Mouse (Mus musculus) liver, adult 2 months (tissue): ENCODE results near the gene Triobp. TPM values are rescaled to one million over a fixed set of nuclear protein-coding genes. Genes with fewer than 3 reads are reported as not detected.

ENCODE experiments used
- DNase-seq: peaks from one replicate; pipeline ENCODE4 v3.0.0-alpha.2; 2011; ENCODE audit warnings: low read depth, low spot score; ENCODE audit errors: extremely low read depth
- H3K27ac ChIP-seq: fragments of 200-500 bp; replicated peaks from 2 replicates; pipeline ENCODE4 v1.5.1; 2012; ENCODE audit warnings: low read depth, mild to moderate bottlenecking, control low read depth, inconsistent platforms, low read length; ENCODE audit not compliant: insufficient read depth
- H3K27me3 ChIP-seq: fragments of 200-500 bp; 2 replicates; pipeline ENCODE4 v1.6.1; 2012; ENCODE audit warnings: mild to moderate bottlenecking, moderate library complexity, low read length, inconsistent platforms; ENCODE audit not compliant: control insufficient read depth, insufficient read depth
- H3K36me3 ChIP-seq: fragments of 200-500 bp; 2 replicates; pipeline ENCODE4 v1.6.1; 2012; ENCODE audit warnings: low read length, inconsistent platforms; ENCODE audit not compliant: control insufficient read depth, insufficient read depth
- H3K4me1 ChIP-seq: fragments of 200-500 bp; 2 replicates; pipeline ENCODE4 v1.6.1; 2011; ENCODE audit warnings: low read length; ENCODE audit not compliant: control insufficient read depth, insufficient read depth
- H3K4me3 ChIP-seq: fragments of 200-500 bp; 2 replicates; pipeline ENCODE4 v1.5.1; 2011; ENCODE audit warnings: low read depth, mild to moderate bottlenecking, control low read depth, low read length, moderate library complexity; ENCODE audit not compliant: insufficient read depth
- H3K79me2 ChIP-seq: fragments of 200-500 bp; 2 replicates; pipeline ENCODE4 v1.6.1; 2012; ENCODE audit warnings: inconsistent platforms, mild to moderate bottlenecking, low read length, moderate library complexity; ENCODE audit not compliant: control insufficient read depth, insufficient read depth
- H3K9ac ChIP-seq: fragments of 200-500 bp; 2 replicates; pipeline ENCODE4 v1.6.1; 2012; ENCODE audit warnings: low read depth, mild to moderate bottlenecking, control low read depth, inconsistent platforms, low read length
- CTCF ChIP-seq: fragments of 200-500 bp; IDR thresholded peaks from 2 replicates; pipeline ENCODE4 v1.5.1; 2011; ENCODE audit warnings: low read depth, low read length, control low read depth
- POLR2A ChIP-seq: fragments of 200-500 bp; IDR thresholded peaks from 2 replicates; pipeline ENCODE4 v1.6.1; 2011; ENCODE audit warnings: low read length, control low read depth; ENCODE audit not compliant: insufficient read depth; ENCODE audit errors: extremely low read depth
- WGBS: fragments of 180-500 bp; shearing (Covaris S2); methylation state at CpG from one replicate; pipeline ENCODE4 v1.1.7; 2018; 5-methylcytosine and 5-hydroxymethylcytosine counted together
- polyA plus RNA-seq: library from polyadenylated mRNA; depleted of rRNA; stranded (reverse); fragments of >200 nt; gene quantifications from 2 replicates; pipeline ENCODE4 v1.2.3, GENCODE M21; 2012
- total RNA-seq: library from RNA; depleted of rRNA; stranded (reverse); fragments of >200 nt; gene quantifications from 2 replicates; pipeline ENCODE4 v1.2.3, GENCODE M21; 2014

The Triobp gene
- total and polyA plus RNA-seq, 2 experiments, result 11.9 to 19.9 TPM

DNA sequence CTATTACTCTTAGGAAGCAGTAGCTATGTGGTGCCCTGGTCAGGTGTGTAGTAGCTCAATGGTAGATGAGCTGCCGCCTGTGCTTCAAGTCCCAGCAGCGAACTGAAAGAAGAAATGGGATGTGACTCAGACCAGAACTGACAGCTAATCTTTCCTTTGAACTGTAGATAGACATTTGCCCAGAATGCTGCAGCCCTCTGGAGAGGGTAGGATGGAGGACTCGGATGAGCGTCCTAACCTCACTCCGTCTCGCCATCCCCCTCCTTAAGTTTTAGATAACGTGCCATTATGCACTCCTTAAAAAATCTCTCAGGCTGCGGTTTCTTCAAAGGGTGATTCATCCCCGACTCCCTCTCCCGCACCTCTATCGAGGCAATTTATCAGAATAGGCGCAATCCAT, 27.6 kb upstream of the Triobp start:
- Histone ChIP-seq H3K4me1 (no peaks in the 10 kb centered on the region), H3K4me3 (no peak overlapping the region), H3K36me3 (no peaks in the 10 kb centered on the region), H3K79me2 (no peaks in the 10 kb centered on the region), H3K27me3 (no peaks in the 10 kb centered on the region), H3K27ac (no peak overlapping the region), H3K9ac (no peak overlapping the region)
- 87% methylated on average over 12 of the region's 12 CpGs for WGBS
- no peak for DNase-seq
- TF ChIP-seq POLR2A, result no peak
- TF ChIP-seq CTCF, result no peak

DNA sequence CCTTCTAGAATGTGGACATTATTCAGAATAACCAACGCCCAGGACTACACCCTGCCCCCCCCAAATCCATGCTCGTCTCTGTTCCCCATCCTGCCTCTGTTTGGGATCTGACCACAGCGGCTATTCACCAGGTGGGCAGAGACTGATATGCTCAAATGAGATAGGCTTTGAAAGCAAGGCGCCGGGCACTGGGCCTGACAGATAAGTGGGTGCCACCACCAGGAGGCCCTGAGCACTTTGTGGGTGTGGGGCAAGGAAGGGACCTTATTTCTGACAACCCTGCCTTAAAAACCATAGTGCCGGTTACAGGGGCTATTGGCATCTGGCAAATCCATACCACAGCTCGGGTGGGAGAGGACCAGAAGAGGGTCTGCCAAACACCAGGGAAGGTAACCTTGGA, 24.8 kb upstream of the Triobp start:
- DNase-seq, result no peak
- no peaks in the 10 kb centered on the region for H3K79me2 ChIP-seq
- TF ChIP-seq CTCF (no peak), POLR2A (no peak)
- H3K36me3 ChIP-seq, result no peaks in the 10 kb centered on the region
- 93% methylated on average over 7 of the region's 7 CpGs for WGBS
- peaks cover 11% of the 10 kb centered on the region; the same call in 1 of the 2 replicates for H3K4me1 ChIP-seq
- no peak overlapping the region for H3K4me3 ChIP-seq
- H3K27ac ChIP-seq, result no peak overlapping the region
- no peak overlapping the region for H3K9ac ChIP-seq
- no peaks in the 10 kb centered on the region for H3K27me3 ChIP-seq

DNA sequence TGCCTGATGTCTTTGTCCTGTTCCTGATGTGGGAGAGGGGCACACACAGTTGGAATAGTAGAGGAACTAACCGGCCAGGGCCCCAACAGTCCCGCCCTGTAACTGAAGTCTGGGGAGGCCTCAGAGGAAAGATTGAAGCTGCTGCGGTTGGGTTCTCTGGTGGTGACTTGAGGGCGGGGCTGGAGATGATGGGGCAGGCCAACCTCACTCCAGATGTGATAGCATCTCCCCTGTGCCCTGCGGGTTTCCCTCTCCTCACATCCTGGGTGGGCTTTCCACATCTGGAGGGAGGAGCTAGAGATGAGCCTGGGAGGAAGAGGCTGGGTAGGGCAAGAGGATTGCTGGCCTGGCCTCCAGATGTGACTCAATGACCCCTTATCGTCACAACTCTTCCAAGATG, 23.9 kb upstream of the Triobp start:
- Histone ChIP-seq H3K27ac (no peak overlapping the region), H3K4me1 (peaks cover 11% of the 10 kb centered on the region; the same call in 1 of the 2 replicates), H3K36me3 (no peaks in the 10 kb centered on the region), H3K79me2 (no peaks in the 10 kb centered on the region), H3K27me3 (no peaks in the 10 kb centered on the region), H3K9ac (no peak overlapping the region), H3K4me3 (no peak overlapping the region)
- DNase-seq, result no peak
- TF ChIP-seq POLR2A, result no peak
- TF ChIP-seq CTCF, result no peak
- 79% methylated on average over 6 of the region's 6 CpGs for WGBS

DNA sequence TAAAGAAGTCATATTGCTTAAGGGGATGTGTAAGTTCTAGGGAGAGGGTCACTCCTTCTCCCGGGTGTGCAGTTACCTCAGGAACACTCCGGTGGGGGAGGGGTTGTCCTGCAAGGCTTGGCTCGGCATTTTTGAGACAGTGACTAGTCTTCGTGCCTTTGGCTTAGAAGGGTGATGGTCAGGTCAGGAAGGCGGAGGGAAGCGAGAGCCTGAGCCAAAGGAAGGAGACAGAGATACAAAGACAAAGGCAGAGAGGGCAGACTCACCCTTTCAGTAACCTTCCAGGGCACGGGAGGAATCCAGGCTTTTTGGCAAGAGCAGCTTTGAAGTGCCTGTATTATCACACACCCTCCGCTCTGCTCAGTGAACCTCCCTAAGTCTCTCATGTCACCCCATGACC, 22.4 kb upstream of the Triobp start:
- Histone ChIP-seq H3K9ac (no peak overlapping the region), H3K36me3 (no peaks in the 10 kb centered on the region), H3K4me3 (no peak overlapping the region), H3K27me3 (no peaks in the 10 kb centered on the region), H3K79me2 (no peaks in the 10 kb centered on the region), H3K4me1 (peaks cover 11% of the 10 kb centered on the region; the same call in 1 of the 2 replicates), H3K27ac (no peak overlapping the region)
- TF ChIP-seq POLR2A (no peak), CTCF (no peak)
- DNase-seq, result no peak
- 65% methylated on average over 8 of the region's 8 CpGs for WGBS

DNA sequence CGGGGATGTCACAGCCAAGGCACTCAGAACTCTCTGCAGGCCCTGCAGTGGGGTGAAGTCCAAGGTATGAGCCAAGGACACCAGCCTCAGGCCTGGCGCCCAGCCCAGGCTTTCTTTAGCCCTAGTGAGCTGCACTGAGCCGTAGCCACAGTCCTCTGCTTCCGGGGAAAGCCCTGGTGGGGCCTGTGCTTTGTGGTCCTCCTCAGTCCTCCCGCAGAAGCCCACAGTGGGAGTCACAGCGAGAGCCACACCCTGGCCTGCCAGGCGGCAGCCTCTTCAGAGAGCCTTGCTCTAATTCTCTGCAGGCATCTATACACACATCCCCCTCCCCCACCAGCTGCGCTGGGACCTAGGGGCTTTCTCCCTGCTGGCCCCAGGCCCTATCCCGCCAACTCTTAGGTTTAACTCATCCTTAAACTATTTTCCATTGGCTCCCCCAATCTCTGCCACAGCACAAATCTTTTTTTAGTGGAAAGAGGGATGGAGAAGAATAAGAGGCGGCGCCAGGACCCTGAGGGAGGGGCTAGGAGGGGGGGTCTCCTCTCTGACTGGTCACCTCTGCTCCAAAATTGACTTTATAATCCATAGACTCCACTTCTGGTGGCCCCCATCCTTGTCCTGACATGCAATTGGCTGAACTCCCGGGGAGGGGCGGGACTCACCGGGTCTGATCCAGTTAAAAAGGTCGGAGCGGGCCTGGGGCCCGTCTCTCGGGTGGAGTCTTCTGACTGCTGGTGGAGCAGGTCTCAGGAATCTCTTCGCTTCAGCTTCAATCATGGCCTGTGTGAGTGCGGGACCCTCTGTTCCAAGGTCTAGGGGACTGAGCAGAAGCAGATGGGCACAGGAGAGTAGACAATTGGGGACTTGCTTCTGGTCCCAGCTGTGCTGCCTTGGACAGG, 21.3 kb upstream of the Triobp start, which contains the start of gene Lgals1:
Gene Lgals1, plus strand, starts transcription at position 705 of the 899 bp plus-strand sequence.
- Histone ChIP-seq H3K27me3 (no peaks in the 10 kb centered on the region), H3K4me1 (peaks cover 11% of the 10 kb centered on the region; the same call in 1 of the 2 replicates), H3K36me3 (no peaks in the 10 kb centered on the region), H3K9ac (peak within 1 kb of the TSS; percentile 58), H3K27ac (peak within 1 kb of the TSS; percentile 38; the same call in 1 of the 2 replicates), H3K79me2 (no peaks in the 10 kb centered on the region), H3K4me3 (peak within 1 kb of the TSS; percentile 43)
- no peak for TF ChIP-seq CTCF
- no peak for TF ChIP-seq POLR2A
- DNase-seq, result peak; percentile 80
- 12% methylated on average over 20 of the region's 20 CpGs for WGBS
